Mouse (Mus musculus): ENCODE results near the gene Gpat3.

DNA sequence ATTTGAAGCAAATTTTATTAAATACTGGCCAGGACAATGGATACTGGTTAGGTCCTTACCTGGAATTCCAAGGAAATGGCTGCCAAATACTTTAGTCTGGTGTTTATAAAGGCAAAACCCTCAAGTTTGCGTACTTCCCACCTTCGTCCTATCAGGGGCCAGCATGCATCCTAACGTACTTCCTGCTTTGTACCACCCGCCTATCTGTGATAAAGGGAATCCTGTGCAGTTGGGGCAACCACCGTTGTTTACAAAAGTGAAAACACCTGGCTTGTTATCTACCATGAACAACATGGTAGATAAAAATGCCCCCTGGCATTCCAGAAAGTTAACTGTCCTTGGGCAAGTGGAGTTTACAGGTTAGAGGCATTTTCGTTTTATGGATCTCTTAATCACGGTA, 63.0 kb downstream of the Gpat3 start:
- TF ChIP-seq TAL1 (IDR thresholded peaks at IDR 0.05; ENCODE audit: low read length): no peak
- TF ChIP-seq GATA1 (IDR thresholded peaks at IDR 0.05; ENCODE audit: low read length): no peak

All from erythroblast, embryonic 14.5 days (primary cell).